Mouse (Mus musculus) embryonic facial prominence, embryonic 11.5 days (tissue): ENCODE results near the gene Fgfr2. TPM values are rescaled to one million over a fixed set of nuclear protein-coding genes. Genes with fewer than 3 reads are reported as not detected.
A peak's percentile ranks its signal among the peaks of the same experiment; 100 is the strongest.
"Not testable (repeated sequence)": the region's sequence is repeated elsewhere in the genome, so short reads cannot be mapped to it uniquely, and the experiment has no call there.

ENCODE experiments used
- ATAC-seq: fragments of 200-750 bp; cut with Nextera tagmentation; replicated peaks from 2 replicates; pipeline ENCODE4 v1.8.0; 2017; ENCODE audit warnings: low read depth; ENCODE audit not compliant: insufficient number of reproducible peaks, low FRiP score, low TSS enrichment
- DNase-seq: peaks from one replicate; pipeline ENCODE4 v3.0.0-alpha.2; 2015; ENCODE audit warnings: low spot score
- H3K27ac ChIP-seq: fragments of 300-500 bp; sonication (generic); replicated peaks from 2 replicates; pipeline ENCODE4 v1.5.1; 2014; ENCODE audit warnings: mild to moderate bottlenecking, low read depth, low read length, control low read depth
- H3K27me3 ChIP-seq: fragments of 300-500 bp; sonication (generic); 2 replicates; pipeline ENCODE4 v1.6.1; 2014; ENCODE audit warnings: mild to moderate bottlenecking, low read length, moderate library complexity, mixed read lengths; ENCODE audit not compliant: control insufficient read depth, insufficient read depth
- H3K36me3 ChIP-seq: fragments of 300-500 bp; sonication (generic); replicated peaks from 2 replicates; pipeline ENCODE4 v1.6.1; 2014; ENCODE audit warnings: low read depth, mild to moderate bottlenecking, low read length, moderate library complexity, mixed read lengths; ENCODE audit not compliant: control insufficient read depth, insufficient read depth
- H3K4me1 ChIP-seq: fragments of 300-500 bp; sonication (generic); 2 replicates; pipeline ENCODE4 v1.6.1; 2014; ENCODE audit warnings: low read length, mixed read lengths; ENCODE audit not compliant: control insufficient read depth, insufficient read depth
- H3K4me2 ChIP-seq: fragments of 300-500 bp; sonication (generic); 2 replicates; pipeline ENCODE4 v1.6.1; 2014; ENCODE audit warnings: low read depth, mild to moderate bottlenecking, control low read depth, low read length, moderate library complexity
- H3K4me3 ChIP-seq: fragments of 300-500 bp; sonication (generic); 2 replicates; pipeline ENCODE4 v1.5.1; 2014; ENCODE audit warnings: low read depth, low read length, control low read depth
- H3K9ac ChIP-seq: fragments of 300-500 bp; sonication (generic); replicated peaks from 2 replicates; pipeline ENCODE4 v1.6.1; 2014; ENCODE audit warnings: mild to moderate bottlenecking, control low read depth, low read length
- H3K9me3 ChIP-seq: fragments of 300-500 bp; sonication (generic); replicated peaks from 2 replicates; pipeline ENCODE4 v1.6.1; 2016; ENCODE audit warnings: mild to moderate bottlenecking, low read length, inconsistent platforms, mixed read lengths; ENCODE audit not compliant: control insufficient read depth
- WGBS: fragments of 180-500 bp; shearing (Covaris S2); extraction: QIAGEN DNeasy Blood & Tissue Kit; methylation state at CpG from one replicate; pipeline ENCODE4 v1.1.7; 2014; 5-methylcytosine and 5-hydroxymethylcytosine counted together
- polyA plus RNA-seq: library from polyadenylated mRNA; unstranded; fragments of >200 nt; fragmentation: Nextera tagmentation; extraction: Ambion mirVana; gene quantifications from 2 replicates; pipeline ENCODE4 v1.2.1, GENCODE M21; 2014

Fgfr2 gene
- polyA plus RNA-seq, 1 experiment from 2014 or later: 75.6 TPM

- not testable (repeated sequence) for H3K4me3 ChIP-seq, H3K27me3 ChIP-seq, H3K27ac ChIP-seq, H3K9ac ChIP-seq, ATAC-seq, H3K36me3 ChIP-seq, DNase-seq, H3K9me3 ChIP-seq, H3K4me2 ChIP-seq, H3K4me1 ChIP-seq
- WGBS: 87% methylated on average over 6 of the region's 6 CpGs
Measured at GRCm38 (mm10) chr7:131074098-131074497, 2049.1 kb downstream of the Fgfr2 start.

GRCm38 (mm10) chr7:131073476-131073875 lies 2049.7 kb downstream of the Fgfr2 start:
- H3K36me3 ChIP-seq, DNase-seq, H3K27me3 ChIP-seq, H3K9ac ChIP-seq, H3K4me1 ChIP-seq, H3K9me3 ChIP-seq, ATAC-seq, H3K4me3 ChIP-seq, H3K27ac ChIP-seq, H3K4me2 ChIP-seq: not testable (repeated sequence)
- WGBS: 91% methylated on average over 3 of the region's 3 CpGs

GRCm38 (mm10) chr7:131068191-131068590 lies 2055.0 kb downstream of the Fgfr2 start:
- not testable (repeated sequence) for H3K4me2 ChIP-seq, H3K4me3 ChIP-seq, H3K9me3 ChIP-seq, H3K27ac ChIP-seq, ATAC-seq, H3K9ac ChIP-seq, H3K4me1 ChIP-seq, H3K27me3 ChIP-seq, H3K36me3 ChIP-seq
- peak; percentile 2 for DNase-seq
- 9% methylated on average over 1 of the region's 1 CpGs for WGBS

GRCm38 (mm10) chr7:131062541-131062940 lies 2060.6 kb downstream of the Fgfr2 start:
- H3K27ac ChIP-seq: no peak overlapping the region
- no peak overlapping the region for H3K4me2 ChIP-seq
- H3K9me3 ChIP-seq: no peaks in the 10 kb centered on the region
- ATAC-seq: no peak
- DNase-seq: no peak
- H3K9ac ChIP-seq: no peak overlapping the region
- no peaks in the 10 kb centered on the region for H3K27me3 ChIP-seq
- no peaks in the 10 kb centered on the region for H3K4me1 ChIP-seq
- no peak overlapping the region for H3K4me3 ChIP-seq
- H3K36me3 ChIP-seq: no peaks in the 10 kb centered on the region
- 81% methylated on average over 2 of the region's 2 CpGs for WGBS

- H3K4me3 ChIP-seq, H3K9me3 ChIP-seq, H3K36me3 ChIP-seq, ATAC-seq, H3K4me2 ChIP-seq, H3K4me1 ChIP-seq, H3K27me3 ChIP-seq, H3K9ac ChIP-seq, H3K27ac ChIP-seq: not testable (repeated sequence)
- peak; percentile 3 for DNase-seq
- WGBS: 70% methylated on average over 2 of the region's 2 CpGs
Measured at GRCm38 (mm10) chr7:131059808-131060207, 2063.3 kb downstream of the Fgfr2 start.

DNA sequence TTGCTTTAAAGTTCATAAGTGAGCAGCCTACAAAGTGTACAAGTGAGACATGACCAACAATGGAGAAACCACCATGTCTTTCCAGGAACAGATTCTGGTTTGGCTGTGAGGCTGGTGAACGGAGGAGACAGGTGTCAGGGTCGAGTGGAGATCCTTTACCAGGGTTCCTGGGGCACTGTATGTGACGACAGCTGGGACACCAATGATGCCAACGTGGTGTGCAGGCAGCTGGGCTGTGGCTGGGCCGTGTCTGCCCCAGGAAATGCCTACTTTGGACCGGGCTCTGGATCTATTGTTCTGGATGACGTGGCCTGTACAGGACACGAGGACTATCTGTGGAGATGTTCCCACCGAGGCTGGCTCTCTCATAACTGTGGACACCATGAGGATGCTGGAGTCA lies 2065.2 kb downstream of the Fgfr2 start:
- H3K27ac ChIP-seq, H3K9me3 ChIP-seq, H3K4me1 ChIP-seq, ATAC-seq, H3K4me2 ChIP-seq, H3K27me3 ChIP-seq, H3K4me3 ChIP-seq, H3K9ac ChIP-seq, H3K36me3 ChIP-seq, DNase-seq: not testable (repeated sequence)
- 75% methylated on average over 9 of the region's 9 CpGs for WGBS

DNA sequence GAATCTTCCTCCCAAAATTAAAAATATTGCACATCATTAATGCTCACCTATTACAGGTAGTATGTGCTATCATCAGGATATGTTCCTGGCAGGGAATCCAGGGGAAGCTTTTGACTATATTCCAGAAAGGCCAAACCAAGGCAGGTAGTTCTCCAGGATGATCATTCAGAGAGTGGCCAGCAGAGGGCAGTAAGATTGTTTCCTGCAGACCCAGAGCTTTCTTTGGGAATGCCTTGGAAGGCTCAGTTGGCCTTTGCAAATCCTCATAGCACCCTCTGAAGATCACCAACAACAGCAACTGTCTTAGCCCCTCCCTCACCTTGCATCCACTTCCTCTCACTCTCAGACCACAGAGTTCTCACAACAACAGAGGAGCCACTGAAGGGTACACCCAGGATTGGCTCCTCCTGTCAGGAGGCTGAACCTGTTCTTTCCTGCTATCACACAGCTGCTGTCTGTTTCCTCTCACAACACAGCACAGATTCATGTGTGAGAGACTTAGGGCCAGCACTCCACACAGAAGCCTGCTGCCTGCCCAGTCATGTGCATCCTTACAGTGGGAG lies 2068.3 kb downstream of the Fgfr2 start:
- Histone ChIP-seq H3K9ac (no peak overlapping the region), H3K4me2 (no peak overlapping the region), H3K4me1 (no peaks in the 10 kb centered on the region), H3K9me3 (no peaks in the 10 kb centered on the region), H3K36me3 (no peaks in the 10 kb centered on the region), H3K27ac (no peak overlapping the region), H3K27me3 (no peaks in the 10 kb centered on the region), H3K4me3 (no peak overlapping the region)
- ATAC-seq: no peak
- DNase-seq: peak; percentile 46

DNA sequence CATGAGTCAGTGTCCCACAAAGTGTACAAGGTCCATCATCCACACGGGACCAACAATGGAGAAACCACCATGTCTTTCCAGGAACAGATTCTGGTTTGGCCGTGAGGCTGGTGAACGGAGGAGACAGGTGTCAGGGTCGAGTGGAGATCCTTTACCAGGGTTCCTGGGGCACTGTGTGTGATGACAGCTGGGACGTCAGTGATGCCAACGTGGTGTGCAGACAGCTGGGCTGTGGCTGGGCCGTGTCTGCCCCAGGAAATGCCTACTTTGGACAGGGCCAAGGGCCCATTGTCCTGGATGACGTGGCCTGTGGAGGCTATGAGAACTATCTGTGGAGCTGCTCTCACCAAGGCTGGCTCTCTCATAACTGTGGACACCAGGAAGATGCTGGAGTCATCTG lies 2073.3 kb downstream of the Fgfr2 start:
- not testable (repeated sequence) for H3K9me3 ChIP-seq, DNase-seq, H3K4me1 ChIP-seq, H3K4me3 ChIP-seq, H3K36me3 ChIP-seq, H3K27ac ChIP-seq, ATAC-seq, H3K27me3 ChIP-seq, H3K9ac ChIP-seq, H3K4me2 ChIP-seq
- WGBS: 86% methylated on average over 8 of the region's 8 CpGs
